Mouse (Mus musculus) liver, postnatal 0 days (tissue): ENCODE results near the gene Gm45140. TPM values are rescaled to one million over a fixed set of nuclear protein-coding genes. Genes with fewer than 3 reads are reported as not detected.
A peak's percentile ranks its signal among the peaks of the same experiment; 100 is the strongest.

Source experiments
- ATAC-seq: fragments of 200-750 bp; cut with Nextera tagmentation; 2 replicates; pipeline ENCODE4 v1.8.0; 2017; ENCODE audit warnings: mild to moderate bottlenecking, moderate library complexity
- DNase-seq: peaks from one replicate; pipeline ENCODE4 v3.0.0-alpha.2; 2016
- H3K27ac ChIP-seq: fragments of 300-500 bp; sonication (generic); 2 replicates; pipeline ENCODE4 v1.5.1; 2014; ENCODE audit warnings: antibody characterized with exemption, moderate library complexity, mild to moderate bottlenecking, low read depth
- H3K27me3 ChIP-seq: fragments of 300-500 bp; sonication (generic); 2 replicates; pipeline ENCODE4 v1.6.1; 2014; ENCODE audit warnings: low read length, control low read depth, mixed read lengths; ENCODE audit not compliant: insufficient read depth
- H3K36me3 ChIP-seq: fragments of 300-500 bp; sonication (generic); replicated peaks from 2 replicates; pipeline ENCODE4 v1.6.1; 2014; ENCODE audit warnings: mild to moderate bottlenecking, control low read depth, low read length, moderate library complexity, mixed read lengths; ENCODE audit not compliant: insufficient read depth
- H3K4me1 ChIP-seq: fragments of 300-500 bp; sonication (generic); 2 replicates; pipeline ENCODE4 v1.6.1; 2014; ENCODE audit warnings: antibody characterized with exemption, mild to moderate bottlenecking, control low read depth; ENCODE audit not compliant: insufficient read depth
- H3K4me2 ChIP-seq: fragments of 300-500 bp; sonication (generic); 2 replicates; pipeline ENCODE4 v1.6.1; 2014; ENCODE audit warnings: low read depth, mild to moderate bottlenecking, low read length, moderate library complexity, mixed read lengths
- H3K4me3 ChIP-seq: fragments of 300-500 bp; sonication (generic); 2 replicates; pipeline ENCODE4 v1.5.1; 2014; ENCODE audit warnings: low read depth, low read length
- H3K9ac ChIP-seq: fragments of 300-500 bp; sonication (generic); replicated peaks from 2 replicates; pipeline ENCODE4 v1.6.1; 2014; ENCODE audit warnings: mild to moderate bottlenecking, moderate library complexity
- H3K9me3 ChIP-seq: fragments of 300-500 bp; sonication (generic); 2 replicates; pipeline ENCODE4 v1.6.1; 2016; ENCODE audit warnings: mild to moderate bottlenecking, control low read depth, low read length, mixed read lengths
- CTCF ChIP-seq: sonication (generic); IDR thresholded peaks from 2 replicates; pipeline ENCODE4 v1.5.1; 2016; ENCODE audit warnings: antibody characterized with exemption, low read depth
- EP300 ChIP-seq: IDR thresholded peaks from 2 replicates; pipeline ENCODE4 v1.6.1; 2016; ENCODE audit warnings: antibody characterized with exemption, low read depth, mild to moderate bottlenecking
- WGBS: fragments of 180-500 bp; shearing (Covaris S2); extraction: QIAGEN DNeasy Blood & Tissue Kit; methylation state at CpG from one replicate; pipeline ENCODE4 v1.1.7; 2014; ENCODE audit not compliant: insufficient replicate concordance; 5-methylcytosine and 5-hydroxymethylcytosine counted together
- polyA plus RNA-seq: library from polyadenylated mRNA; unstranded; fragments of >200 nt; fragmentation: Nextera tagmentation; extraction: Ambion mirVana; gene quantifications from 2 replicates; pipeline ENCODE4 v1.2.1, GENCODE M21; 2015

Gm45140 gene
- polyA plus RNA-seq, 1 experiment from 2014 or later, result 2.8 TPM

DNA sequence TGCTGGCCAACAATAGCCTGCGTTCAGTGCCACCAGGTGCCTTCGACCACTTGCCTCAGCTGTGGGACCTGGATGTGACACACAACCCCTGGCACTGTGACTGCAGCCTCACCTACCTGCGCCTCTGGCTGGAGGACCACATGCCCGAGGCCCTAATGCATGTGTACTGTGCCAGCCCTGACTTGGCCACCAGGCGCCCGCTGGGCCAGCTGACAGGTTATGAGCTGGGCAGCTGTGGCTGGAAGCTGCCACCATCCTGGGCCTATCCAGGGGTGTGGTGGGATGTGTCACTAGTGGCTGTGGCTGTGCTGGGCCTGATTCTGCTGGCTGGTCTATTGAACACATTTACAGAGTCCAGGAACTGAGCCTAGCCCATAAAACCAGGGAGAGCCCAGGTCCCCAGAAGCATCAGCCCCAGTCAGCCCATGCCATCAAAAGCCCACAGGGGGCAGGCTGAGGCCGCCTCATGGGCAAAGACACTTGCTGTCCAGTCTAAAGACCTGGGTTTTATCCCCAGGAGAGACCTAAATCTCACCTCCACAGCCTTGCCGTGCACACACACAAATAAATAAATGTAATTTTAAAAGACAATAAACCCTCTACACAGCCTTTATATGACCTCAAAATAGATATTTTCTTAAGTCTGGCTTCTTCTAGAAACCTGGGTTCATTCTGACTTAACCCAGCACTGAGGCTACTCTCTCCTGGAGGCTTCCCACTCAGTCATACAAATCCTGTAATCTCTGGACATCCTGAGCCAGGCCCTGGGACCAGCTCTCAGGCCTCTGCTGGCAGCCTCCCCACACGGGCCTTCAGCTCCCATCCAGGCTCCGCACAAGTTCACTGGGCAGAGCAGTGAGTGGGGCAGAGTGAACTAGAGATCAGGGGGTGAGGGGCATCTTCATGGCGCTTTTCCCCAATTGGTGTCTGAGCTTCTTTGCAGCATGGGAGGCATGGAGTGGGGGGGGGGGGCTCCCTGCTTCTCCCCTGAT is 56.1 kb downstream of the Gm45140 start:
- no peaks in the 10 kb centered on the region for H3K9me3 ChIP-seq
- H3K4me2 ChIP-seq, result no peak overlapping the region
- no peak overlapping the region for H3K9ac ChIP-seq
- H3K4me1 ChIP-seq, result peaks cover 24% of the 10 kb centered on the region
- H3K27me3 ChIP-seq, result no peaks in the 10 kb centered on the region
- no peaks in the 10 kb centered on the region for H3K36me3 ChIP-seq
- no peak for DNase-seq
- no peak overlapping the region for H3K27ac ChIP-seq
- 81% methylated on average over 11 of the region's 11 CpGs for WGBS
- ATAC-seq, result no peak
- H3K4me3 ChIP-seq, result no peak overlapping the region
- TF ChIP-seq CTCF (peak; percentile 61), EP300 (no peak)

DNA sequence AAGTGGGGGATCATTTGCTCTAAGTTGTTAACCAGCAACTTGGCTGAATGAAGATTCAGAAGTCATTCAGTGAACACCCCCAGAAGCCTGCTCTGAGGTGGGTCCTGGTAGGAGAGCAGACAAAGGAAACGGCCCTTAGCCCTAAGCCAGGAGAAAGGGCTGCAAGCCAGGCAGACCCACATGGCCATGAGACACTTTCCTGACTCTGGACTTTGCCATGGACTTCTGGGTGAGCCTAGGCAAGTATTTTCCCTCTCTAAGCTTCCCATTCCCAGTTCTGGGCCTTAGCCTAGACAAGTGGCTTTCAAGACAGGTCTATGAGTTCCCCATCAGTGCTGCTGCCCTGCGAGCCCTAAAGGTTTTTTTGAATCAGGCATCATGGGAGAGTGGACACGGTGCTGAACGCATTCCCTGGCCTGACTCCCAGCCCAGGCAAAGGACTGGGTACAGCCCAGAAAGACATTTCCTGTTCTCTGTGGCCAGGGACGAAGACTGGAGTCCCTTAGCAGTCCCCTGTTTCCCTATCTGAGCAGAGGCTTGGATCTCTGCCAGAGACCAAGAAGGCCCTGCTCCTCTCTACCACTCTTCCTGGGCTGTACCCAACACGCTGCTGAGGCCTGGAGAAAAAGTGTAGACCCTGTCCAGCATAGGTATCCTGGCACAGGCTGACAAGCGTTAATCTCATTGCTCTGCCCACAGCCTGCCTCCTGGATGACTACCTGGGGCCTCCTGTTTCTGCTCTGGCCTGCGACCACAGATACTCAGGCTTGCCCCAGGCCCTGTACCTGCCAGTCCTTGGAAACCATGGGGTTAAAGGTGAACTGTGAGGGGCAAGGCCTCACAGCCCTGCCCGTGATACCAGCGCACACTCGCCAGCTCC is 57.1 kb downstream of the Gm45140 start:
- Histone ChIP-seq H3K4me3 (no peak overlapping the region), H3K36me3 (no peaks in the 10 kb centered on the region), H3K9ac (peak overlapping the region; percentile 11; the same call in 1 of the 2 replicates), H3K4me1 (peaks cover 24% of the 10 kb centered on the region), H3K4me2 (no peak overlapping the region), H3K27me3 (no peaks in the 10 kb centered on the region), H3K9me3 (no peaks in the 10 kb centered on the region), H3K27ac (peak overlapping the region; percentile 56)
- TF ChIP-seq EP300 (no peak), CTCF (no peak)
- DNase-seq, result peak; percentile 29
- WGBS, result 50% methylated on average over 11 of the region's 11 CpGs
- no peak for ATAC-seq

DNA sequence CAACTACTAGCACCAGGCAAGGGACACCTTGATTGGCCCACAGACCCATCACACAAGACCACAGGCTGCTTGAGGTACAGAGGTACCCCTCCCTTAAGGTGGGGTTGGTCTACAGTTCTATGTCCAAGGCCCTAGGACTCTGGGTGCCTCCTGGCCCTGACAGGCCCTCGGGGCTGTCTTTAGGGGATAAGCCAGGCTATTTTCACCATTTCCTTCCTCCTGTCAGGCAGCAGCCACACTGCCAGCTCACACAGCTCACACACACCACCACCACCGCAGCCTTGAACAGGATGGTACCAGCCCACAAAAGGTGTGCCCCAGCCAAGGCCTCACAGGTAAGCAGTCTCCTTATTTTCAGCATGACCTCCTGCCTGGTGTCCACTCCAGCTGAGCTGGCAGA is 57.8 kb downstream of the Gm45140 start, which contains the start of gene Gp9:
Gp9 (plus strand) TSS at position 231 of the 400 bp plus-strand sequence.
- Histone ChIP-seq H3K4me1 (peaks cover 24% of the 10 kb centered on the region), H3K27ac (peak within 1 kb of the TSS; percentile 80), H3K4me2 (peak within 1 kb of the TSS; percentile 62), H3K9ac (peak within 1 kb of the TSS; percentile 44), H3K36me3 (no peaks in the 10 kb centered on the region), H3K9me3 (no peaks in the 10 kb centered on the region), H3K27me3 (no peaks in the 10 kb centered on the region), H3K4me3 (peak within 1 kb of the TSS; percentile 15; the same call in 1 of the 2 replicates)
- TF ChIP-seq EP300 (no peak), CTCF (no peak)
- peak; percentile 18 for DNase-seq
- WGBS, result 28% methylated on average over 2 of the region's 2 CpGs
- ATAC-seq, result no peak

DNA sequence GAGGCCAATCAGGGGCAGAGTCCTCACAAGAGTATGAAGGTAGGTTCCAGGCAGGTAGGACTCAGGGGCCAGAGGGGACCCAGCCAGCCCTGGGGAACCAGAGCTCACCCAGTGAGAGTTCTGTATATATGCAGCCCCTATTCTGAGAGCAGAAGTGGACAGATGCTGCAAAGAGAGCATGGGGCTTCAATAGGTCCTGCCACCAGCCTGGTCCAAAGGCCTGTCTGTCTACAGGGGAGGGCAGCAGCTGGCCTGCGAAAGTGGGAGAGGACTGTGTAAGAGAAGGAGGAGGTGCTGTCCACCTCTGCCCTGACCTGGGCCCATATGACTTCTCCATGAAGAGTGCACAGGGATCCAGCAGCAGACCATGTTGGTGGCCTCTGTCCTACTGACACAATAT is 58.9 kb downstream of the Gm45140 start:
- Histone ChIP-seq H3K36me3 (no peaks in the 10 kb centered on the region), H3K4me1 (peaks cover 24% of the 10 kb centered on the region), H3K9ac (peak overlapping the region; percentile 44), H3K4me2 (peak overlapping the region; percentile 62), H3K9me3 (no peaks in the 10 kb centered on the region), H3K27me3 (no peaks in the 10 kb centered on the region), H3K4me3 (peak overlapping the region; percentile 15; the same call in 1 of the 2 replicates), H3K27ac (peak overlapping the region; percentile 80)
- DNase-seq (peak; percentile 16), ATAC-seq (no peak)
- WGBS, result 53% methylated on average over 1 of the region's 1 CpGs
- no peak for TF ChIP-seq CTCF
- no peak for TF ChIP-seq EP300

DNA sequence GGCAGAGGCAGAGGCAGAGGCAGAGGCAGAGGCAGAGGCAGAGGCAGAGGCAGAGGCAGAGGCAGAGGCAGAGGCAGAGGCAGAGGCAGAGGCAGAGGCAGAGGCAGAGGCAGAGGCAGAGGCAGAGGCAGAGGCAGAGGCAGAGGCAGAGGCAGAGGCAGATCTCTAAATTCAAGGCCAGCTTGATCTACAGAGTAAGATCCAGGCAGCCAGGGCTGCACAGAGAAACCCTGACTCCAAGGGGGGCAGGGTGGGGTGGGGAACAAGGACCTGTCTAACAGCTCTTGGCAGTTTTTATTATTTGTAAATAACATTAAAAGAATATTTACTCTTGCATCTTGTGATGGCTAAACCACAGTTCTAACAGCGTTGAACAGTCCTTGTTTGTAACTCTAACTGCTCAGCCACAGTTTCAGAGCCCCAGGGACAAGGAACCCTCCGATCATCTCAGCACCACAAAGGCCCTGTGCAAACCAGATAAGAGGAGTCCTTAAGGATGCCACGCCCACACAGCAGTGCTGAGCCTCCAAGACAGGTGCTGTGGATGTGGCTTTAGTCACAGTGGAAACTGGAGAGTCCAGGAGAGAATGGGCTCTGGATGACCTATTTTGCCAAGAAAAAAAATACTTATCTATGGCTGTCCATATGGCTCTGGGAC is 59.9 kb downstream of the Gm45140 start:
- H3K9ac ChIP-seq, result 0 out of 2 replicates have a peak overlapping the region, but pooled peaks have one; percentile 1
- H3K36me3 ChIP-seq, result no peaks in the 10 kb centered on the region
- H3K4me3 ChIP-seq, result peak overlapping the region; percentile 15; the same call in 1 of the 2 replicates
- no peaks in the 10 kb centered on the region for H3K27me3 ChIP-seq
- 43% methylated on average over 3 of the region's 3 CpGs for WGBS
- H3K4me1 ChIP-seq, result peaks cover 24% of the 10 kb centered on the region
- peak overlapping the region; percentile 62 for H3K4me2 ChIP-seq
- DNase-seq (peak; percentile 72), ATAC-seq (peak; percentile 98)
- peak overlapping the region; percentile 80 for H3K27ac ChIP-seq
- TF ChIP-seq EP300, result peak; percentile 91
- TF ChIP-seq CTCF, result no peak
- H3K9me3 ChIP-seq, result no peaks in the 10 kb centered on the region
